Mouse (Mus musculus): ENCODE data around the gene Vps13c.

Gene Vps13c

GRCm38 (mm10) chr9:67831359-67832045 lies 8.7 kb upstream of the Vps13c start:
- no peak for DNase-seq (ENCODE audit: low read depth)

- DNase-seq (ENCODE audit: low read depth) = no peak
These were observed 8.1 kb upstream of the Vps13c start, which contains the start of gene C2cd4a for GRCm38 (mm10) chr9:67832046-67832605. Gene C2cd4a (minus strand): TSS chr9:67832330.

GRCm38 (mm10) chr9:67834535-67834934 lies 5.7 kb upstream of the Vps13c start:
- DNase-seq (ENCODE audit: low read depth) = no peak

- DNase-seq (ENCODE audit: low read depth) = no peak
These were observed 2.9 kb upstream of the Vps13c start for GRCm38 (mm10) chr9:67837311-67837710.

GRCm38 (mm10) chr9:67842797-67843196 lies 2.6 kb downstream of the Vps13c start:
- DNase-seq (ENCODE audit: low read depth) = peak; percentile 88

GRCm38 (mm10) chr9:67845012-67845411 lies 4.8 kb downstream of the Vps13c start:
- DNase-seq (ENCODE audit: low read depth) = peak; percentile 83

GRCm38 (mm10) chr9:67845648-67846047 lies 5.5 kb downstream of the Vps13c start:
- DNase-seq (ENCODE audit: low read depth) = peak; percentile 30

- no peak for DNase-seq (ENCODE audit: low read depth)
These were observed 5.9 kb downstream of the Vps13c start for GRCm38 (mm10) chr9:67846089-67846488.

GRCm38 (mm10) chr9:67847606-67848005 lies 7.4 kb downstream of the Vps13c start:
- no peak for DNase-seq (ENCODE audit: low read depth)

GRCm38 (mm10) chr9:67849397-67849796 lies 9.2 kb downstream of the Vps13c start:
- no peak for DNase-seq (ENCODE audit: low read depth)

GRCm38 (mm10) chr9:67849846-67850245 lies 9.7 kb downstream of the Vps13c start:
- no peak for DNase-seq (ENCODE audit: low read depth)

GRCm38 (mm10) chr9:67851150-67851549 lies 11.0 kb downstream of the Vps13c start:
- peak; percentile 69 for DNase-seq (ENCODE audit: low read depth)

GRCm38 (mm10) chr9:67860273-67860672 lies 20.1 kb downstream of the Vps13c start:
- no peak for DNase-seq (ENCODE audit: low read depth)

GRCm38 (mm10) chr9:67863332-67863731 lies 23.1 kb downstream of the Vps13c start:
- no peak for DNase-seq (ENCODE audit: low read depth)

GRCm38 (mm10) chr9:67864011-67864410 lies 23.8 kb downstream of the Vps13c start:
- DNase-seq (ENCODE audit: low read depth) = no peak

GRCm38 (mm10) chr9:67865411-67865810 lies 25.2 kb downstream of the Vps13c start:
- DNase-seq (ENCODE audit: low read depth) = no peak

- DNase-seq (ENCODE audit: low read depth) = peak; percentile 41
These were observed 27.2 kb downstream of the Vps13c start for GRCm38 (mm10) chr9:67867411-67867810.

GRCm38 (mm10) chr9:67869691-67870450 lies 29.7 kb downstream of the Vps13c start:
- DNase-seq (ENCODE audit: low read depth) = peak; percentile 68

- no peak for DNase-seq (ENCODE audit: low read depth)
These were observed 34.5 kb downstream of the Vps13c start for GRCm38 (mm10) chr9:67874522-67875222.

GRCm38 (mm10) chr9:67875337-67875736 lies 35.1 kb downstream of the Vps13c start:
- DNase-seq (ENCODE audit: low read depth) = peak; percentile 67

- DNase-seq (ENCODE audit: low read depth) = no peak
These were observed 37.0 kb downstream of the Vps13c start for GRCm38 (mm10) chr9:67877081-67877718.

GRCm38 (mm10) chr9:67878197-67878769 lies 38.1 kb downstream of the Vps13c start:
- DNase-seq (ENCODE audit: low read depth) = no peak
